Mouse (Mus musculus): ENCODE measurements around the gene Chmp4b. TPM values are rescaled to one million over a fixed set of nuclear protein-coding genes. Genes with fewer than 3 reads are reported as not detected.
A peak's percentile ranks its signal among the peaks of the same experiment; 100 is the strongest.

The Chmp4b gene
- polyA plus RNA-seq (2014; fragmentation: Nextera tagmentation; extraction: Ambion mirVana): 23.2 and 23.4 TPM in 2 replicates

GRCm38 (mm10) chr2:154651363-154651762 is at the start of gene Chmp4b:
TSS of gene Chmp4b (plus strand) at chr2:154651705.
- H3K9ac ChIP-seq: no peak within 1 kb of the TSS
- H3K27me3 ChIP-seq (ENCODE audit: control insufficient read depth, insufficient read depth, low read length): no peaks in the 10 kb centered on the region
- DNase-seq (ENCODE audit: low spot score): no peak
- no peak for ATAC-seq (ENCODE audit: low FRiP score)
- H3K4me2 ChIP-seq (replicated peaks): no peak within 1 kb of the TSS
- H3K4me3 ChIP-seq (replicated peaks; ENCODE audit: low read length): no peak within 1 kb of the TSS
- 0 out of 2 replicates have a peak, but pooled peaks cover 2% of the 10 kb centered on the region for H3K4me1 ChIP-seq (replicated peaks; ENCODE audit: control insufficient read depth, insufficient read depth, low read length)
- H3K9me3 ChIP-seq (ENCODE audit: control insufficient read depth, low read length): no peaks in the 10 kb centered on the region
- H3K36me3 ChIP-seq (replicated peaks; ENCODE audit: control insufficient read depth, insufficient read depth): 0 out of 2 replicates have a peak, but pooled peaks cover 2% of the 10 kb centered on the region
- 58% methylated on average over 8 of the region's 8 CpGs for WGBS
- no peak within 1 kb of the TSS for H3K27ac ChIP-seq

DNA sequence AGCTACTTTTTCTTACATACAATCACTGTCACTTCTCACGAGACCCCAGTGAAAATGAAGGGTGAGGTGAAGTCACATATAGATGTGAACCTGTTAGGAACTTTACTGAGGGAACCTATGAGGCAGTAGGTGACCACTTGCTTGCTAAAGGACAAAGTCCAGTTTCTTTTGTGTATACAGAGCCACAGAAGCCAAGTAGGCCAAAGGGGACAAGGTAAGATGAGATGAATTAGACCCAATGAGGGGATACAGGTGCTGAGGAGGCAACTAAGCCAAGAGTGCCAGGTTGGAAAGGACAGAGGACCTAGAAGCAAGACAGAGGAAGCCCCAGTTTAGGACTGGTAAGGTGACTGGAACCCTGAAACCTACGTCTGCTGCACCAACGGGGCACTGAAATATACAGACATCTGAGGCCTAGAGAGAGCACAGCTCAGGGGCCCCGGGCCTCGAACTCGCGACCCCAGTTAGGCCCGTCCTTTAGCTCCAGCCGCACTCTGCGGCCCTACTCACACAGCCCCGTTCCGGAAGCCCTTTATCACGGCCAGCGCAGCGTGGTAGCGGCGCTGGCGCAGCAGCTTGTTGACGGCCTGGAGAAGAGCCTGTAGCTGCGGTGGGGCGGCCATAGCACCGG is 48.4 kb upstream of the Chmp4b start:
- peak overlapping the region; percentile 63 for H3K4me2 ChIP-seq (replicated peaks)
- H3K27me3 ChIP-seq (ENCODE audit: control insufficient read depth, insufficient read depth, low read length): no peaks in the 10 kb centered on the region
- DNase-seq (ENCODE audit: low spot score) (no peak), ATAC-seq (ENCODE audit: low FRiP score) (peak; percentile 65; the same call in 1 of the 2 replicates)
- 20% methylated on average over 22 of the region's 22 CpGs for WGBS
- H3K27ac ChIP-seq: peak overlapping the region; percentile 27; the same call in 1 of the 2 replicates
- H3K4me1 ChIP-seq (replicated peaks; ENCODE audit: control insufficient read depth, insufficient read depth, low read length): 0 out of 2 replicates have a peak, but pooled peaks cover 7% of the 10 kb centered on the region
- no peaks in the 10 kb centered on the region for H3K9me3 ChIP-seq (ENCODE audit: control insufficient read depth, low read length)
- H3K36me3 ChIP-seq (replicated peaks; ENCODE audit: control insufficient read depth, insufficient read depth): no peaks in the 10 kb centered on the region
- peak overlapping the region; percentile 57 for H3K4me3 ChIP-seq (replicated peaks; ENCODE audit: low read length)
- H3K9ac ChIP-seq: peak overlapping the region; percentile 71

DNA sequence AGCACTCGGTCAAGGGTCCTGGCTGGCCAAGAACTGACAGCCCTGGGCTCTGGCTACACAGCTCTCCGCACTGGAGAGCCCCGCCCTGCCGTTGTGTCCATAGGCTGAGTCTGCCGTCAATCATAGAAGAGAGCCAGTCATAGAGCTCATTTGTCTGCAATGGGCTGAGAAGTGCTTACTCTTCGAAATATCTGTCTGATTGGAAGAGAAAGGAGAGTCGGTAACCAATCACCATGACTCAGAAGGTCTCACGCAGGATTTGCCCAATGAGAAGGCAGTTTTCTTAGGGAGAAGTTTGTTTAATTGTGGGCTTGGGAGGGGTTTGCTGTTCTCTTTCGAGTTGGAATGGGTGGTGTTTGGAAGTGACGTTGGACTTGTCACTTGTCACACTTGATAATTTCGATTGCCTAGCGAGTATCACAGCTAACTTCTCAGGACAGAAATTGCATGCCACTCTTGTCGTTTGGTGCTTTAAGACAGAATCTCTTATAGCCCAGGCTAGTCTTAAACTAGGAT is 47.8 kb upstream of the Chmp4b start, which contains the start of gene Pxmp4:
TSS of gene Pxmp4 (minus strand) at position 71 of the 516 bp plus-strand sequence.
- no peaks in the 10 kb centered on the region for H3K36me3 ChIP-seq (replicated peaks; ENCODE audit: control insufficient read depth, insufficient read depth)
- peak within 1 kb of the TSS; percentile 71 for H3K9ac ChIP-seq
- ATAC-seq (ENCODE audit: low FRiP score) (peak; percentile 100), DNase-seq (ENCODE audit: low spot score) (peak; percentile 98)
- peak within 1 kb of the TSS; percentile 57 for H3K4me3 ChIP-seq (replicated peaks; ENCODE audit: low read length)
- H3K27ac ChIP-seq: peak within 1 kb of the TSS; percentile 27; the same call in 1 of the 2 replicates
- peak within 1 kb of the TSS; percentile 63 for H3K4me2 ChIP-seq (replicated peaks)
- no peaks in the 10 kb centered on the region for H3K27me3 ChIP-seq (ENCODE audit: control insufficient read depth, insufficient read depth, low read length)
- H3K9me3 ChIP-seq (ENCODE audit: control insufficient read depth, low read length): no peaks in the 10 kb centered on the region
- H3K4me1 ChIP-seq (replicated peaks; ENCODE audit: control insufficient read depth, insufficient read depth, low read length): 0 out of 2 replicates have a peak, but pooled peaks cover 7% of the 10 kb centered on the region
- under 1% methylated on average over 13 of the region's 13 CpGs for WGBS

- no peak overlapping the region for H3K9ac ChIP-seq
- H3K4me2 ChIP-seq (replicated peaks): peak overlapping the region; percentile 63
- 0 out of 2 replicates have a peak, but pooled peaks cover 7% of the 10 kb centered on the region for H3K4me1 ChIP-seq (replicated peaks; ENCODE audit: control insufficient read depth, insufficient read depth, low read length)
- no peaks in the 10 kb centered on the region for H3K36me3 ChIP-seq (replicated peaks; ENCODE audit: control insufficient read depth, insufficient read depth)
- no peaks in the 10 kb centered on the region for H3K9me3 ChIP-seq (ENCODE audit: control insufficient read depth, low read length)
- H3K27ac ChIP-seq: no peak overlapping the region; the same call in 1 of the 2 replicates
- ATAC-seq (ENCODE audit: low FRiP score): no peak
- WGBS: 41% methylated on average over 7 of the region's 7 CpGs
- DNase-seq (ENCODE audit: low spot score): no peak
- no peaks in the 10 kb centered on the region for H3K27me3 ChIP-seq (ENCODE audit: control insufficient read depth, insufficient read depth, low read length)
- H3K4me3 ChIP-seq (replicated peaks; ENCODE audit: low read length): peak overlapping the region; percentile 57
Observed at GRCm38 (mm10) chr2:154604156-154604555, 47.3 kb upstream of the Chmp4b start.

- ATAC-seq (ENCODE audit: low FRiP score) (no peak), DNase-seq (ENCODE audit: low spot score) (no peak)
- Histone ChIP-seq H3K4me1 (replicated peaks; ENCODE audit: control insufficient read depth, insufficient read depth, low read length) (0 out of 2 replicates have a peak, but pooled peaks cover 7% of the 10 kb centered on the region), H3K27ac (no peak overlapping the region), H3K27me3 (ENCODE audit: control insufficient read depth, insufficient read depth, low read length) (no peaks in the 10 kb centered on the region), H3K9me3 (ENCODE audit: control insufficient read depth, low read length) (no peaks in the 10 kb centered on the region), H3K4me2 (replicated peaks) (no peak overlapping the region), H3K9ac (no peak overlapping the region), H3K36me3 (replicated peaks; ENCODE audit: control insufficient read depth, insufficient read depth) (no peaks in the 10 kb centered on the region), H3K4me3 (replicated peaks; ENCODE audit: low read length) (no peak overlapping the region)
- 88% methylated on average over 1 of the region's 1 CpGs for WGBS
Observed at GRCm38 (mm10) chr2:154606965-154607364, 44.5 kb upstream of the Chmp4b start.

- DNase-seq (ENCODE audit: low spot score) (no peak), ATAC-seq (ENCODE audit: low FRiP score) (no peak)
- WGBS: 67% methylated on average over 10 of the region's 10 CpGs
- Histone ChIP-seq H3K27ac (no peak overlapping the region), H3K4me1 (replicated peaks; ENCODE audit: control insufficient read depth, insufficient read depth, low read length) (peaks cover 6% of the 10 kb centered on the region), H3K4me3 (replicated peaks; ENCODE audit: low read length) (no peak overlapping the region), H3K27me3 (ENCODE audit: control insufficient read depth, insufficient read depth, low read length) (no peaks in the 10 kb centered on the region), H3K4me2 (replicated peaks) (no peak overlapping the region), H3K9me3 (ENCODE audit: control insufficient read depth, low read length) (no peaks in the 10 kb centered on the region), H3K36me3 (replicated peaks; ENCODE audit: control insufficient read depth, insufficient read depth) (no peaks in the 10 kb centered on the region), H3K9ac (no peak overlapping the region)
Observed at GRCm38 (mm10) chr2:154609050-154609767, 42.3 kb upstream of the Chmp4b start.

DNA sequence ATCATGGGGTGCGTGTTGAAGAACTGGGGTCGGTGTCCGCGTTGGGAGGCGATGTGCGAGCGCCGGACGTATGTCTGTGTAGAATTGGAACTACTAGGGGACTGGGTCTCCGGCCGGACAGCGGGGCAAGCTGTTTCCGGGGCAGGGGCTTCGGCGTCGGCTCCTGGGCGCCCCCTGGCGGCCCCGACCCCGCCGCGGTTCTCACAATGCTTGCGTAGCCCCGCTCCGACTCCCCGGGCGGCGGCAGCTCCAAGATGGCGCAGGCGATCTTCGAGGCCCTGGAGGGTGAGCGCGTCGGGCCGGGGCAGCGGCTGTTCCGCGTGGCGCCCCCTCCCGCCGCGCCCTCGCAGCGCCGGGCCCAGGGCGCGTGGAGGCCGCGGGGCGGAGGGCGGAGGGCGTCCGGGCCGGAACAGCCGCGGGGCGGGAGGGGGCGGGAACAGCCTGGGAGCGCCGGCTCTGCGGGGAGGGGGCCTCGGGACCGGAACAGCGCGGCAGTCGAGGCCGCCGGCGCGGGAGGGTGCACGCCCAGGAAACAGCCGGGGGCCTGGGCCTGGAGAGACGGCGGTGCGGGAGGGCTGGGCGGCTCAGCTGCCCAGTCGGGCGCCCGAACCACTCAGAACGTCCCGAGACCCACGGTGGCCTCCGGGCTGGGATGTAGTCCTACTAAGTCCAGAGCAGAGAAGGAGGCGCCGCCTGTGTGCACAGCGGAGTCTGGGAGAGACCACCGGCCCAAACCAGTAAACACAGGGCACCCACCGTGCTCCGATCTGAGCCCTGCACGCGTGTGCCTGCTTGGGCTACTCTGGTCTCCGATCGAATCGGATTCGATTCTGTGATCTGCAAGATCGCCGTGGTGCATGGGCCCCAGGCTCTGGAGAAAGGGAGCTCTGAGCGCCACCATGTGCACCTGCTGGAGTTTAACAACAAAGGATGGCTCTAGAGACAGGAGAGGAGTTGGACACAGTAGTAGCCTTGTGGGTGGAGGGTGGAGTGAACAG is 38.1 kb upstream of the Chmp4b start, which contains the start of the genes Zfp341 and 4930519P11Rik:
TSS of gene Zfp341 (plus strand) at position 180 of the 998 bp plus-strand sequence.
TSS of gene 4930519P11Rik (minus strand) at position 320 of the 998 bp plus-strand sequence.
- no peaks in the 10 kb centered on the region for H3K9me3 ChIP-seq (ENCODE audit: control insufficient read depth, low read length)
- under 1% methylated on average over 75 of the region's 98 CpGs for WGBS
- peak within 1 kb of the TSS; percentile 99 for H3K27ac ChIP-seq
- H3K27me3 ChIP-seq (ENCODE audit: control insufficient read depth, insufficient read depth, low read length): no peaks in the 10 kb centered on the region
- peaks cover 15% of the 10 kb centered on the region for H3K4me1 ChIP-seq (replicated peaks; ENCODE audit: control insufficient read depth, insufficient read depth, low read length)
- H3K9ac ChIP-seq: peak within 1 kb of the TSS; percentile 91
- ATAC-seq (ENCODE audit: low FRiP score) (peak; percentile 93), DNase-seq (ENCODE audit: low spot score) (peak; percentile 94)
- H3K36me3 ChIP-seq (replicated peaks; ENCODE audit: control insufficient read depth, insufficient read depth): peaks cover 2% of the 10 kb centered on the region; the same call in 1 of the 2 replicates
- peak within 1 kb of the TSS; percentile 60 for H3K4me3 ChIP-seq (replicated peaks; ENCODE audit: low read length)
- peak within 1 kb of the TSS; percentile 91 for H3K4me2 ChIP-seq (replicated peaks)

- H3K4me1 ChIP-seq (replicated peaks; ENCODE audit: control insufficient read depth, insufficient read depth, low read length): peaks cover 15% of the 10 kb centered on the region
- peak overlapping the region; percentile 99; the same call in 1 of the 2 replicates for H3K27ac ChIP-seq
- H3K4me3 ChIP-seq (replicated peaks; ENCODE audit: low read length): no peak overlapping the region
- 70% methylated on average over 19 of the region's 19 CpGs for WGBS
- H3K9ac ChIP-seq: peak overlapping the region; percentile 91; the same call in 1 of the 2 replicates
- H3K4me2 ChIP-seq (replicated peaks): peak overlapping the region; percentile 91
- H3K9me3 ChIP-seq (ENCODE audit: control insufficient read depth, low read length): no peaks in the 10 kb centered on the region
- ATAC-seq (ENCODE audit: low FRiP score): no peak
- peaks cover 9% of the 10 kb centered on the region; the same call in 1 of the 2 replicates for H3K36me3 ChIP-seq (replicated peaks; ENCODE audit: control insufficient read depth, insufficient read depth)
- no peaks in the 10 kb centered on the region for H3K27me3 ChIP-seq (ENCODE audit: control insufficient read depth, insufficient read depth, low read length)
- no peak for DNase-seq (ENCODE audit: low spot score)
Observed at GRCm38 (mm10) chr2:154614841-154615576, 36.5 kb upstream of the Chmp4b start.
